Mouse (Mus musculus): ENCODE data around the gene Psmb3. TPM values are rescaled to one million over a fixed set of nuclear protein-coding genes. Genes with fewer than 3 reads are reported as not detected.

The Psmb3 gene
- total and polyA plus RNA-seq, 3 experiments = 78.3 to 191 (median 93.4) TPM

DNA sequence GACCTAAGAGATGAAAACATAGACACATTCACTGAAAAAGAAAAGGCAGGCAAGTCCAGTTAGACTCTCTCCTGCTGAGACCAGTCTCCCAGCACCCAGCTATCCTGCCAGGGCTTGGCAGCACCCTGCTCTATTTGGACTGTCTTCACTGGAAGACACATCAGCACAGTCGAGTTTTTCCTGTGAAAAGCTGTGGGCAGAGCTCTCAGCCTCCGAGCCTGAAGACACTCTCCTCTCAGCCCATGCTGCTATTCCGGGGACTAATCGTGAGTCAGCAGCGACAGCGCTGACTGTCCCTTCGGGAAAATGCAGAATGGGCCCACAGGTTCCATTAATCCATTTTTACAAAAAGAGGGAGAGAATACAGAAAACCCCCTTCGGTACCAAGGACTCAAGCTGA lies 50.1 kb downstream of the Psmb3 start:
- no peak for TF ChIP-seq CTCF (IDR thresholded peaks at IDR 0.05; ENCODE audit: low read depth, low read length)
- TF ChIP-seq POLR2AphosphoS5 (IDR thresholded peaks at IDR 0.05; ENCODE audit: insufficient replicate concordance, low read depth, low read length) = no peak
- TF ChIP-seq TAL1 (conservative IDR thresholded peaks at IDR 0.05; ENCODE audit: low read depth, low read length) = no peak
- no peak for TF ChIP-seq GATA1 (IDR thresholded peaks at IDR 0.05; ENCODE audit: borderline replicate concordance, low read length)
- no peak for TF ChIP-seq GATA2 (IDR thresholded peaks at IDR 0.05; ENCODE audit: borderline replicate concordance, low read depth, low read length)
- DNase-seq (ENCODE audit: low spot score) (no peak), ATAC-seq (ENCODE audit: extremely low read depth, insufficient number of reproducible peaks, low FRiP score, poor library complexity, severe bottlenecking) (no peak)
- Histone ChIP-seq H3K9me3 (replicated peaks) (peaks cover 5% of the 10 kb centered on the region), H3K4me3 (ENCODE audit: low read depth, low read length) (no peak overlapping the region), H3K27me3 (ENCODE audit: insufficient read depth, low read length) (no peaks in the 10 kb centered on the region; the same call in 1 of the 2 replicates), H3K36me3 (replicated peaks) (peaks cover 94% of the 10 kb centered on the region), H3K4me1 (ENCODE audit: insufficient read depth, low read depth, low read length) (peaks cover 8% of the 10 kb centered on the region)

DNA sequence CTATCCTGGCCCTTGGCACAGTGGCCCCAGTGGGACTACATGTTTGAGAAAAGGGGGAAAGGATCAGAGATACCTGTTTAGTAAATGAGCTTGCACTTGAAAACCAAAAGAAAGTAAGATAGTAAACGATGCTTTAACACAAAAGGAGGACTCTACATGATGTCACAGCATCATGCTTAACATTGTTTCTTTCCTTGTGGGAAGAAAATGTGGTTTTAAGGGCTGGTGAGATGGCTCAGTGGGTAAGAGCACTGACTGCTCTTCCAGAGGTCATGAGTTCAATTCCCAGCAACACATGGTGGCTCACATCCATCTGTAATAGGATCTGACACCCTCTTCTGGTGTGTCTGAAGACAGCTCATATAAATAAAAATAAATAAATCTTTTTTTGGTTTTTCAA lies 54.9 kb downstream of the Psmb3 start:
- peaks cover 94% of the 10 kb centered on the region for H3K36me3 ChIP-seq (replicated peaks)
- DNase-seq (ENCODE audit: low spot score) (no peak), ATAC-seq (ENCODE audit: extremely low read depth, insufficient number of reproducible peaks, low FRiP score, poor library complexity, severe bottlenecking) (no peak)
- peaks cover 2% of the 10 kb centered on the region; the same call in 1 of the 2 replicates for H3K9me3 ChIP-seq (replicated peaks)
- H3K4me3 ChIP-seq (ENCODE audit: low read depth, low read length) = no peak overlapping the region
- peaks cover 8% of the 10 kb centered on the region for H3K4me1 ChIP-seq (ENCODE audit: insufficient read depth, low read depth, low read length)
- TF ChIP-seq CTCF (IDR thresholded peaks at IDR 0.05; ENCODE audit: low read depth, low read length) = no peak
- TF ChIP-seq GATA1 (IDR thresholded peaks at IDR 0.05; ENCODE audit: borderline replicate concordance, low read length) = no peak
- no peak for TF ChIP-seq GATA2 (IDR thresholded peaks at IDR 0.05; ENCODE audit: borderline replicate concordance, low read depth, low read length)
- no peak for TF ChIP-seq POLR2AphosphoS5 (IDR thresholded peaks at IDR 0.05; ENCODE audit: insufficient replicate concordance, low read depth, low read length)
- TF ChIP-seq TAL1 (conservative IDR thresholded peaks at IDR 0.05; ENCODE audit: low read depth, low read length) = no peak
- no peaks in the 10 kb centered on the region; the same call in 1 of the 2 replicates for H3K27me3 ChIP-seq (ENCODE audit: insufficient read depth, low read length)

DNA sequence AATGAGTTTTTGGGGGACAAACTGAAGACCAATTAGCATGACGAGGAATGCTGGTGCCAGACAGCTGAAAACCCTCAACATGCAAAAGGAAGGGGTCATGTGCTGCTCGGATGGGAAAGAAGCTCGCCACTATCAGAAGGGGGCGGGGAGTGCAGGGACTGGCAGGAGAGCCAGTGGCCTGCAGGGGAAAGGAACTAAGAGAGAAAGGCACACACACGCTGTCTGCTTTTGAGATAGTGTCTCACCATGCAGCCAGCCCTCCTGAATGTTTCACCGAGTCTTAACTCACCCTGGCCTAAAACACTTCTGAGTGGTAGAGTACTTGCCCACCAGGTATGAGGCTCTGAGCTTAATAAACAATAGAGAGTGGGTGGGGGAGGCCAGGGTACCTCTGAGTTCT lies 55.7 kb downstream of the Psmb3 start:
- peaks cover 2% of the 10 kb centered on the region; the same call in 1 of the 2 replicates for H3K9me3 ChIP-seq (replicated peaks)
- peaks cover 9% of the 10 kb centered on the region for H3K4me1 ChIP-seq (ENCODE audit: insufficient read depth, low read depth, low read length)
- no peak overlapping the region for H3K4me3 ChIP-seq (ENCODE audit: low read depth, low read length)
- no peak for ATAC-seq (ENCODE audit: extremely low read depth, insufficient number of reproducible peaks, low FRiP score, poor library complexity, severe bottlenecking)
- H3K27me3 ChIP-seq (ENCODE audit: insufficient read depth, low read length) = no peaks in the 10 kb centered on the region
- DNase-seq (ENCODE audit: low spot score) = no peak
- TF ChIP-seq GATA2 (IDR thresholded peaks at IDR 0.05; ENCODE audit: borderline replicate concordance, low read depth, low read length) (no peak), GATA1 (IDR thresholded peaks at IDR 0.05; ENCODE audit: borderline replicate concordance, low read length) (no peak), CTCF (IDR thresholded peaks at IDR 0.05; ENCODE audit: low read depth, low read length) (no peak), TAL1 (conservative IDR thresholded peaks at IDR 0.05; ENCODE audit: low read depth, low read length) (no peak), POLR2AphosphoS5 (IDR thresholded peaks at IDR 0.05; ENCODE audit: insufficient replicate concordance, low read depth, low read length) (no peak)
- H3K36me3 ChIP-seq (replicated peaks) = peaks cover 93% of the 10 kb centered on the region

DNA sequence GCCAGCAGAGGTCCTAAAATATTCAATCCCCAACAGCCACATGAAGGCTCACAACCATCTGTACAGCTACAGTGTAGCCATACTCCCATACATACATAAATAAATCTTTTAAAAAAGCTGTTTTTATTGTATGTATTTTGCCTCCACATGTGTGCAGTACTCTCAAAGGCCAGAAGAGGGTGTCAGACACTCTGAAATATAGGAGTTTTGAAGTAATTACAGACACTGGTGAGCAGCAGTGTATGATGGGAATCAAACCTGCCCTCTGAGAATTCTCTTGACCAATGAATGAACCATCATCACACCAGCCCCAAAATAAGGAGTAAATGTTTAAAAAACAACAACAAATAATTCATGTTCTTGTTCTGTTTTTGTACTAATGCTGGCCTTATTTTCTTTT lies 58.4 kb downstream of the Psmb3 start:
- Histone ChIP-seq H3K4me3 (ENCODE audit: low read depth, low read length) (no peak overlapping the region), H3K9me3 (replicated peaks) (peaks cover 2% of the 10 kb centered on the region; the same call in 1 of the 2 replicates), H3K36me3 (replicated peaks) (peaks cover 83% of the 10 kb centered on the region), H3K4me1 (ENCODE audit: insufficient read depth, low read depth, low read length) (peaks cover 19% of the 10 kb centered on the region), H3K27me3 (ENCODE audit: insufficient read depth, low read length) (no peaks in the 10 kb centered on the region)
- no peak for ATAC-seq (ENCODE audit: extremely low read depth, insufficient number of reproducible peaks, low FRiP score, poor library complexity, severe bottlenecking)
- TF ChIP-seq POLR2AphosphoS5 (IDR thresholded peaks at IDR 0.05; ENCODE audit: insufficient replicate concordance, low read depth, low read length) (no peak), GATA2 (IDR thresholded peaks at IDR 0.05; ENCODE audit: borderline replicate concordance, low read depth, low read length) (no peak), CTCF (IDR thresholded peaks at IDR 0.05; ENCODE audit: low read depth, low read length) (no peak), TAL1 (conservative IDR thresholded peaks at IDR 0.05; ENCODE audit: low read depth, low read length) (no peak), GATA1 (IDR thresholded peaks at IDR 0.05; ENCODE audit: borderline replicate concordance, low read length) (no peak)
- no peak for DNase-seq (ENCODE audit: low spot score)

Other genes with a start within 250 kb of the Psmb3 start
- gene 4933428G20Rik, start 203.1 kb upstream of the Psmb3 start, total RNA-seq (2014; fragmentation: Nextera tagmentation) = not detected in 2 replicates
- not detected in 2 replicates for gene 4933428G20Rik, start 203.1 kb upstream of the Psmb3 start, total RNA-seq (2017)
- gene 4933428G20Rik, start 203.1 kb upstream of the Psmb3 start, polyA plus RNA-seq (2012) = not detected in 2 replicates
- 0.15 TPM in 2 replicates for gene Srcin1, start 127.2 kb upstream of the Psmb3 start, total RNA-seq (2014; fragmentation: Nextera tagmentation)
- 0.29 and 0.49 TPM in 2 replicates for gene Srcin1, start 127.2 kb upstream of the Psmb3 start, total RNA-seq (2017)
- gene Srcin1, start 127.2 kb upstream of the Psmb3 start, polyA plus RNA-seq (2012) = 0.21 and 0.25 TPM in 2 replicates
- 2.6 and 4.5 TPM in 2 replicates for gene Epop, start 73.7 kb upstream of the Psmb3 start, total RNA-seq (2014; fragmentation: Nextera tagmentation)
- gene Epop, start 73.7 kb upstream of the Psmb3 start, total RNA-seq (2017) = 2.7 and 3.9 TPM in 2 replicates
- 60.9 and 77.7 TPM in 2 replicates for gene Epop, start 73.7 kb upstream of the Psmb3 start, polyA plus RNA-seq (2012)
- gene Mllt6, start 40.0 kb upstream of the Psmb3 start, total RNA-seq (2014; fragmentation: Nextera tagmentation) = 16.5 and 18.7 TPM in 2 replicates
- gene Mllt6, start 40.0 kb upstream of the Psmb3 start, total RNA-seq (2017) = 10.9 and 11.2 TPM in 2 replicates
- 38.3 and 42.6 TPM in 2 replicates for gene Mllt6, start 40.0 kb upstream of the Psmb3 start, polyA plus RNA-seq (2012)
- gene Cisd3, start 17.6 kb upstream of the Psmb3 start, total RNA-seq (2014; fragmentation: Nextera tagmentation) = 14.7 and 19.1 TPM in 2 replicates
- gene Cisd3, start 17.6 kb upstream of the Psmb3 start, total RNA-seq (2017) = 8.8 and 14.9 TPM in 2 replicates
- 0.69 and 2.6 TPM in 2 replicates for gene Cisd3, start 17.6 kb upstream of the Psmb3 start, polyA plus RNA-seq (2012)
- 5.4 and 7.2 TPM in 2 replicates for gene Pcgf2, start 2.9 kb upstream of the Psmb3 start, total RNA-seq (2014; fragmentation: Nextera tagmentation)
- gene Pcgf2, start 2.9 kb upstream of the Psmb3 start, total RNA-seq (2017) = 0.41 TPM in 1 of 2 replicates, not detected in the other
- 18.5 and 21.1 TPM in 2 replicates for gene Pcgf2, start 2.9 kb upstream of the Psmb3 start, polyA plus RNA-seq (2012)
- 19.6 and 23.2 TPM in 2 replicates for gene Pip4k2b, start 41.3 kb downstream of the Psmb3 start, total RNA-seq (2014; fragmentation: Nextera tagmentation)
- gene Pip4k2b, start 41.3 kb downstream of the Psmb3 start, total RNA-seq (2017) = 14.5 and 16.7 TPM in 2 replicates
- gene Pip4k2b, start 41.3 kb downstream of the Psmb3 start, polyA plus RNA-seq (2012) = 22.0 and 25.6 TPM in 2 replicates
- 13.5 and 20.8 TPM in 2 replicates for gene Cwc25, start 63.2 kb downstream of the Psmb3 start, total RNA-seq (2014; fragmentation: Nextera tagmentation)
- 25.5 and 27.4 TPM in 2 replicates for gene Cwc25, start 63.2 kb downstream of the Psmb3 start, total RNA-seq (2017)
- 22.5 and 23.2 TPM in 2 replicates for gene Cwc25, start 63.2 kb downstream of the Psmb3 start, polyA plus RNA-seq (2012)
- gene 1700001P01Rik, start 72.5 kb downstream of the Psmb3 start, total RNA-seq (2014; fragmentation: Nextera tagmentation) = not detected in 2 replicates
- 0.23 and 0.33 TPM in 2 replicates for gene 1700001P01Rik, start 72.5 kb downstream of the Psmb3 start, total RNA-seq (2017)
- 0.09 TPM in 1 of 2 replicates, not detected in the other for gene 1700001P01Rik, start 72.5 kb downstream of the Psmb3 start, polyA plus RNA-seq (2012)
- 580 and 589 TPM in 2 replicates for gene Rpl23, start 79.0 kb downstream of the Psmb3 start, total RNA-seq (2014; fragmentation: Nextera tagmentation)
- gene Rpl23, start 79.0 kb downstream of the Psmb3 start, total RNA-seq (2017) = 1,583 and 1,694 TPM in 2 replicates
- 255 and 258 TPM in 2 replicates for gene Rpl23, start 79.0 kb downstream of the Psmb3 start, polyA plus RNA-seq (2012)
- gene Lasp1, start 95.6 kb downstream of the Psmb3 start, total RNA-seq (2014; fragmentation: Nextera tagmentation) = 31.0 and 37.1 TPM in 2 replicates
- gene Lasp1, start 95.6 kb downstream of the Psmb3 start, total RNA-seq (2017) = 53.4 and 122 TPM in 2 replicates
- gene Lasp1, start 95.6 kb downstream of the Psmb3 start, polyA plus RNA-seq (2012) = 49.6 and 71.7 TPM in 2 replicates
- gene B230217C12Rik, start 137.4 kb downstream of the Psmb3 start, total RNA-seq (2014; fragmentation: Nextera tagmentation) = not detected in 2 replicates
- 0.16 TPM in 1 of 2 replicates, not detected in the other for gene B230217C12Rik, start 137.4 kb downstream of the Psmb3 start, total RNA-seq (2017)
- gene B230217C12Rik, start 137.4 kb downstream of the Psmb3 start, polyA plus RNA-seq (2012) = not detected in 2 replicates
- 0.58 and 1.9 TPM in 2 replicates for gene Fbxo47, start 180.8 kb downstream of the Psmb3 start, total RNA-seq (2014; fragmentation: Nextera tagmentation)
- gene Fbxo47, start 180.8 kb downstream of the Psmb3 start, total RNA-seq (2017) = 0.55 and 0.70 TPM in 2 replicates
- gene Fbxo47, start 180.8 kb downstream of the Psmb3 start, polyA plus RNA-seq (2012) = not detected in 2 replicates